Mouse (Mus musculus) C2C12 (cell line): ENCODE data around the gene Tmem56.

Experiments used
- CTCF ChIP-seq: IDR thresholded peaks from one replicate; pipeline ENCODE4 v1.5.1; 2011; ENCODE audit not compliant: control insufficient read depth, insufficient read depth, insufficient read length
- FOSL1 ChIP-seq: IDR thresholded peaks from one replicate; pipeline ENCODE4 v1.8.0; 2011; ENCODE audit warnings: mild to moderate bottlenecking, low read length; ENCODE audit not compliant: poor library complexity, insufficient read depth, severe bottlenecking
- MAX ChIP-seq: IDR thresholded peaks from one replicate; pipeline ENCODE4 v1.6.1; 2011; ENCODE audit warnings: mild to moderate bottlenecking, control low read depth
- MYOD1 ChIP-seq: IDR thresholded peaks from one replicate; pipeline ENCODE4 v1.6.1; 2011; ENCODE audit warnings: low read depth; ENCODE audit not compliant: control insufficient read depth, insufficient read length
- USF1 ChIP-seq: IDR thresholded peaks from one replicate; pipeline ENCODE4 v1.6.1; 2011; ENCODE audit warnings: low read depth, mild to moderate bottlenecking, control low read depth, moderate library complexity

GRCm38 (mm10) chr3:121264242-121264641, 18.7 kb downstream of the Tmem56 start:
- TF ChIP-seq CTCF = no peak
- TF ChIP-seq MAX = no peak
- no peak for TF ChIP-seq USF1
- TF ChIP-seq FOSL1 = no peak
- TF ChIP-seq MYOD1 = no peak
